Mouse (Mus musculus) E14TG2a.4 (cell line): ENCODE measurements around the gene Khsrp.

Experiments used
- CTCF ChIP-seq: conservative IDR thresholded peaks from 2 replicates; pipeline ENCODE4 v1.5.1; 2014; ENCODE audit warnings: low read length
- NANOG ChIP-seq: IDR thresholded peaks from 2 replicates; pipeline ENCODE4 v1.6.1; 2014; ENCODE audit warnings: borderline replicate concordance, low read length, mixed read lengths
- POU5F1 ChIP-seq: IDR thresholded peaks from 2 replicates; pipeline ENCODE4 v1.6.1; 2014; ENCODE audit warnings: low read length, borderline replicate concordance

DNA sequence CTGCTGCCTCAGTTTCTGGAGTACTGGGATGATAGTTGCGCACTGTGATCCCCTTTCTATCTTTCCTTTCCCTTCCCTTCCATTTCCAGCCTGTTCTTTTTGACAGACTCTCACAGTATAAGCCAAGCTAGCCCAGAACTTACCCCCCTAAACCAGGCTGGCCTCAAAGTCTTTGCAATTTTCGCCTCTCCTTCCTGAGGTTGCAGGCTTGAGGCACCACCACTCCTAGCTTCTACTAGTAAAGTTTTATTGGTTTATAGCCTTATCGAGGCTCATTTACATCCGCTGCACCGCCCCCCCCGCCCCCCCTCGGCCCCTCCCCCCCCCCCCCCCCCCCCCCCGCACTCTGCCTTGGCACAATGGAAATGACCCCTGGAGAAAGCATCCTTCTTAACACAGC is 51.8 kb downstream of the Khsrp start:
- TF ChIP-seq CTCF (no peak), NANOG (no peak), POU5F1 (no peak)
